Comparison of ENCODE assay signal across 28 mouse cellular contexts in the genomic region with DNA sequence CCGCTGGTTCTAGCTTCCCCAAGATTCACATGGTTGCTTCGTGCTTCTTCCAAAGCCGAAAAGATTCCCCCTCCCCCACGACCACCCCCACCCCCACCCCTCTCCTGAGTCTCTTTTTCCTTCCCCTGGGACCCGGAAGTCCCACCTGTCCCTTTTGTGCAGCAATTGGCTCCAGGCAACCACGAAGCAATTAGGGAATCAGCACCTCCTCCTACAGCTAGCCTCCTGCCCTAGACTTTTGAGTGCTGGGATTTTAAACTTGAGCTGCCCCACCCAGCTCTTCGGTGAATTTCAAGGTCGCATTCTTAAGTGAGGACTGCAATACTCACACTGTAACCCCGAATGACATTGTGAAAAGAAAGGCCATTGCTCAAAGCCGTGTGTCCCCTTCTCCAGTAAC.
DNase-seq lines count a peak whose midpoint lies in the region; ATAC-seq and TF ChIP-seq lines count a peak whose summit lies in the region.
"Had no signal": no experiment of that assay in that cellular context is flagged by ENCODE, and none has a peak within 500 bp of the region (broad histone marks: within the 10 kb centered on the region; RNA-seq: fewer than 3 reads in every experiment).

No protein-coding gene starts in this region.

- H3K9me3 ChIP-seq in forebrain, embryonic 11.5 days (ENCODE audit: control insufficient read depth, low read length), result no peaks in the 10 kb centered on the region
- H3K9me3 ChIP-seq in forebrain, embryonic 16.5 days (ENCODE audit: control insufficient read depth, low read length), result no peaks in the 10 kb centered on the region
- no peaks in the 10 kb centered on the region for H3K9me3 ChIP-seq in ES-Bruce4 (replicated peaks; ENCODE audit: control insufficient read depth, insufficient read depth, low read length, poor library complexity, severe bottlenecking)
- H3K9me3 ChIP-seq in hindbrain, embryonic 10.5 days, result no peaks in the 10 kb centered on the region
- H3K9me3 ChIP-seq: embryonic facial prominence, embryonic 12.5 days; embryonic facial prominence, embryonic 15.5 days; forebrain, embryonic 13.5 days; heart, embryonic 10.5 days; heart, embryonic 13.5 days; hindbrain, embryonic 13.5 days; intestine, embryonic 15.5 days had no signal

- no peaks in the 10 kb centered on the region for H3K36me3 ChIP-seq in forebrain, embryonic 11.5 days (ENCODE audit: control insufficient read depth, insufficient read depth, low read length)
- H3K36me3 ChIP-seq in forebrain, embryonic 16.5 days (ENCODE audit: control insufficient read depth, insufficient read depth), result no peaks in the 10 kb centered on the region
- H3K36me3 ChIP-seq in ES-Bruce4 (ENCODE audit: control insufficient read depth, insufficient read depth, low read length, poor library complexity, severe bottlenecking), result no peaks in the 10 kb centered on the region
- no peaks in the 10 kb centered on the region for H3K36me3 ChIP-seq in hindbrain, embryonic 10.5 days
- H3K36me3 ChIP-seq: embryonic facial prominence, embryonic 12.5 days; embryonic facial prominence, embryonic 15.5 days; heart, embryonic 10.5 days; heart, embryonic 13.5 days; hindbrain, embryonic 13.5 days; intestine, embryonic 15.5 days had no signal

- intact Hi-C loops in heart, postnatal 25 days (cut with DNase I), result no loop called here

- no peak for TF ChIP-seq CTCF in ES-Bruce4 (IDR thresholded peaks at IDR 0.05; ENCODE audit: low read depth, low read length)

- H3K9ac ChIP-seq in forebrain, embryonic 11.5 days (ENCODE audit: low read length), result no peak overlapping the region
- no peak overlapping the region for H3K9ac ChIP-seq in forebrain, embryonic 16.5 days (replicated peaks; ENCODE audit: low read depth, low read length)
- no peak overlapping the region for H3K9ac ChIP-seq in ES-Bruce4 (ENCODE audit: low read depth, poor library complexity, severe bottlenecking)
- H3K9ac ChIP-seq: embryonic facial prominence, embryonic 12.5 days; embryonic facial prominence, embryonic 15.5 days; forebrain, embryonic 13.5 days; heart, embryonic 13.5 days; hindbrain, embryonic 13.5 days; intestine, embryonic 15.5 days had no signal

- ATAC-seq in forebrain, embryonic 11.5 days (replicated peaks; ENCODE audit: low FRiP score), result no peak
- no peak for ATAC-seq in forebrain, embryonic 16.5 days
- ATAC-seq in megakaryocyte, adult 5-6 weeks (ENCODE audit: poor library complexity, severe bottlenecking), result no peak
- ATAC-seq: forebrain, embryonic 13.5 days; hindbrain, embryonic 16.5 days; intestine, embryonic 15.5 days had no signal

- DNase-seq in forebrain, embryonic 11.5 days (ENCODE audit: low spot score), result peak; percentile 23
- peak; percentile 71 for DNase-seq in R1 (ENCODE audit: low read depth, low spot score)
- DNase-seq in hindbrain, embryonic 10.5 days (ENCODE audit: low spot score), result no peak
- DNase-seq in heart, postnatal 25 days (ENCODE audit: low spot score), result no peak
- DNase-seq: adrenal gland, adult 2 months; adrenal gland, postnatal 14 days; B cell, adult 2 months; cerebellum, adult 11 months; cerebellum, adult 2 months; cerebellum, adult 9-11 months; cerebellum, postnatal 25 days; gastrocnemius, postnatal 10 days; gastrocnemius, postnatal 36 days; heart, adult 2 months; heart, postnatal 14 days; kidney, adult 11 months had no signal

- no peak overlapping the region for H3K4me3 ChIP-seq in forebrain, embryonic 11.5 days (ENCODE audit: low read depth, low read length)
- no peak overlapping the region for H3K4me3 ChIP-seq in forebrain, embryonic 16.5 days (replicated peaks; ENCODE audit: low read length)
- no peak overlapping the region for H3K4me3 ChIP-seq in ES-Bruce4 (ENCODE audit: low read depth, low read length)
- H3K4me3 ChIP-seq in hindbrain, embryonic 10.5 days, result no peak overlapping the region
- H3K4me3 ChIP-seq: embryonic facial prominence, embryonic 12.5 days; embryonic facial prominence, embryonic 15.5 days; forebrain, embryonic 13.5 days; heart, adult 2 months; heart, embryonic 10.5 days; heart, embryonic 13.5 days; hindbrain, embryonic 13.5 days; intestine, embryonic 15.5 days had no signal

- no peak overlapping the region for H3K4me2 ChIP-seq in forebrain, embryonic 11.5 days (ENCODE audit: low read depth, low read length, severe bottlenecking)
- no peak overlapping the region for H3K4me2 ChIP-seq in forebrain, embryonic 16.5 days (ENCODE audit: low read length)
- H3K4me2 ChIP-seq: embryonic facial prominence, embryonic 12.5 days; embryonic facial prominence, embryonic 15.5 days; forebrain, embryonic 13.5 days; heart, embryonic 13.5 days; hindbrain, embryonic 13.5 days; intestine, embryonic 15.5 days had no signal

- WGBS in forebrain, embryonic 11.5 days, result 77% methylated on average over 10 of the region's 10 CpGs
- WGBS in forebrain, embryonic 16.5 days, result 75% methylated on average over 10 of the region's 10 CpGs
- 78% methylated on average over 10 of the region's 10 CpGs for WGBS in hindbrain, embryonic 10.5 days

- H3K27me3 ChIP-seq in forebrain, embryonic 11.5 days (ENCODE audit: control insufficient read depth, insufficient read depth, low read length), result no peaks in the 10 kb centered on the region
- H3K27me3 ChIP-seq in forebrain, embryonic 16.5 days (replicated peaks; ENCODE audit: control insufficient read depth, insufficient read depth, low read length), result no peaks in the 10 kb centered on the region
- H3K27me3 ChIP-seq in ES-Bruce4 (ENCODE audit: control insufficient read depth, insufficient read depth, low read length, poor library complexity, severe bottlenecking), result no peaks in the 10 kb centered on the region
- no peaks in the 10 kb centered on the region for H3K27me3 ChIP-seq in hindbrain, embryonic 10.5 days (ENCODE audit: insufficient read depth, poor library complexity, severe bottlenecking)
- H3K27me3 ChIP-seq: CH12.LX; embryonic facial prominence, embryonic 12.5 days; embryonic facial prominence, embryonic 15.5 days; forebrain, embryonic 13.5 days; heart, embryonic 13.5 days; hindbrain, embryonic 13.5 days; intestine, embryonic 15.5 days had no signal

- H3K4me1 ChIP-seq in forebrain, embryonic 11.5 days (replicated peaks; ENCODE audit: control insufficient read depth, insufficient read depth, low read length), result no peaks in the 10 kb centered on the region
- peaks cover 9% of the 10 kb centered on the region for H3K4me1 ChIP-seq in forebrain, embryonic 16.5 days (replicated peaks; ENCODE audit: control insufficient read depth, insufficient read depth, low read length)
- peaks cover 10% of the 10 kb centered on the region for H3K4me1 ChIP-seq in ES-Bruce4 (ENCODE audit: control insufficient read depth, insufficient read depth, low read length)
- H3K4me1 ChIP-seq in hindbrain, embryonic 10.5 days (replicated peaks), result 0 out of 2 replicates have a peak, but pooled peaks cover 5% of the 10 kb centered on the region
- H3K4me1 ChIP-seq: embryonic facial prominence, embryonic 12.5 days; embryonic facial prominence, embryonic 15.5 days; heart, embryonic 10.5 days; heart, embryonic 13.5 days; intestine, embryonic 15.5 days had no signal

- no peak for TF ChIP-seq POLR2A in ES-Bruce4 (IDR thresholded peaks at IDR 0.05; ENCODE audit: insufficient read depth, low read length)

- TF ChIP-seq EP300 in ES-Bruce4 (IDR thresholded peaks at IDR 0.05; ENCODE audit: insufficient read depth, low read depth, low read length), result peak; percentile 48; the same call in 1 of the 2 replicates

- H3K27ac ChIP-seq in forebrain, embryonic 11.5 days (ENCODE audit: low read depth, low read length), result no peak overlapping the region
- H3K27ac ChIP-seq in forebrain, embryonic 16.5 days (ENCODE audit: low read length), result no peak overlapping the region
- no peak overlapping the region for H3K27ac ChIP-seq in ES-Bruce4 (ENCODE audit: insufficient read depth, low read length)
- H3K27ac ChIP-seq in hindbrain, embryonic 10.5 days, result no peak overlapping the region
- H3K27ac ChIP-seq: embryonic facial prominence, embryonic 12.5 days; embryonic facial prominence, embryonic 15.5 days; forebrain, embryonic 13.5 days; heart, adult 2 months; heart, embryonic 10.5 days; heart, embryonic 13.5 days; hindbrain, embryonic 13.5 days; intestine, embryonic 15.5 days had no signal

Comparison
In these comparisons a context has a peak if more than half of its experiments do, and no peak if none do; other contexts are left out.
1. DNase-seq: peak in forebrain, embryonic 11.5 days (single experiment) and R1 (single experiment); none in hindbrain, embryonic 10.5 days (single experiment) and heart, postnatal 25 days (single experiment).